Mouse (Mus musculus) intestine, embryonic 15.5 days (tissue): Measurements from ENCODE around the gene Fam19a4. TPM values are rescaled to one million over a fixed set of nuclear protein-coding genes. Genes with fewer than 3 reads are reported as not detected.
"Not testable (repeated sequence)": the region's sequence is repeated elsewhere in the genome, so short reads cannot be mapped to it uniquely, and the experiment has no call there.

ENCODE experiments used
- ATAC-seq: fragments of 200-750 bp; cut with Nextera tagmentation; 2 replicates; pipeline ENCODE4 v1.8.0; 2017; ENCODE audit warnings: moderate TSS enrichment, moderate library complexity
- H3K27ac ChIP-seq: fragments of 300-500 bp; sonication (generic); 2 replicates; pipeline ENCODE4 v1.5.1; 2015; ENCODE audit warnings: mild to moderate bottlenecking, inconsistent platforms
- H3K27me3 ChIP-seq: fragments of 300-500 bp; sonication (generic); replicated peaks from 2 replicates; pipeline ENCODE4 v1.6.1; 2015; ENCODE audit warnings: inconsistent platforms
- H3K36me3 ChIP-seq: fragments of 300-500 bp; sonication (generic); 2 replicates; pipeline ENCODE4 v1.6.1; 2015; ENCODE audit warnings: inconsistent platforms
- H3K4me1 ChIP-seq: fragments of 300-500 bp; sonication (generic); replicated peaks from 2 replicates; pipeline ENCODE4 v1.6.1; 2015; ENCODE audit warnings: inconsistent platforms
- H3K4me2 ChIP-seq: fragments of 300-500 bp; sonication (generic); replicated peaks from 2 replicates; pipeline ENCODE4 v1.6.1; 2015; ENCODE audit warnings: mild to moderate bottlenecking, inconsistent platforms
- H3K4me3 ChIP-seq: fragments of 300-500 bp; sonication (generic); replicated peaks from 2 replicates; pipeline ENCODE4 v1.5.1; 2015; ENCODE audit warnings: inconsistent platforms
- H3K9ac ChIP-seq: fragments of 300-500 bp; sonication (generic); 2 replicates; pipeline ENCODE4 v1.6.1; 2015; ENCODE audit warnings: inconsistent platforms
- H3K9me3 ChIP-seq: fragments of 300-500 bp; sonication (generic); 2 replicates; pipeline ENCODE4 v1.6.1; 2016; ENCODE audit warnings: inconsistent platforms
- WGBS: fragments of 180-500 bp; shearing (Covaris S2); methylation state at CpG from one replicate; pipeline ENCODE4 v1.1.7; 2015; 5-methylcytosine and 5-hydroxymethylcytosine counted together
- polyA plus RNA-seq: library from polyadenylated mRNA; unstranded; fragments of >200 nt; fragmentation: Nextera tagmentation; extraction: Ambion mirVana; gene quantifications from 2 replicates; pipeline ENCODE4 v1.2.1, GENCODE M21; 2015

Fam19a4 gene
- polyA plus RNA-seq, 1 experiment from 2014 or later = 0.09 TPM

DNA sequence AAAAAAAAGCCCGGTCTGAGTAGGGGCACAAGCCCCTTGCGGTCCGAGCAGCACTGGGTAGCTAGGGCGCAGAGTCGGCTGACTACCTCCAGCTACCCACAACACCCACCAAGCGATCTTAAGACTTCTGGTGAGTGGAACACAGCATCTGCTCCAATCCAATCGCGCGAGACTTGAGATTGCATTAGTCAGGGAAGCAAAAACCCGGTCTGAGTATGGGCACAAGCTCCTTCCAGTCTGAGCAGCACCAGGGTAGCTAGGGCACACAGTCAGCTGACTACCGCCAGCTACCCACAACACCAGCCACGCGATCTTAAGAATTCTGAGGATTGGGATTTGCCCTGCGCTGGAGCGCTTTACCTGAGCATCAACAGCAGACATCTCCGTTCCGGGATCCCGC, 183.1 kb downstream of the Fam19a4 start:
- not testable (repeated sequence) for H3K36me3 ChIP-seq, H3K9ac ChIP-seq, ATAC-seq, H3K4me1 ChIP-seq, H3K4me3 ChIP-seq, H3K4me2 ChIP-seq, H3K9me3 ChIP-seq, H3K27ac ChIP-seq, H3K27me3 ChIP-seq
- 92% methylated on average over 18 of the region's 18 CpGs for WGBS

- not testable (repeated sequence) for H3K4me1 ChIP-seq, H3K27me3 ChIP-seq, ATAC-seq, H3K4me2 ChIP-seq, H3K9me3 ChIP-seq, H3K4me3 ChIP-seq, H3K27ac ChIP-seq, H3K36me3 ChIP-seq, H3K9ac ChIP-seq
- WGBS = 93% methylated on average over 13 of the region's 13 CpGs
Observed at GRCm38 (mm10) chr6:96876651-96877050, 183.6 kb downstream of the Fam19a4 start.

- H3K4me1 ChIP-seq = no peaks in the 10 kb centered on the region
- H3K36me3 ChIP-seq = no peaks in the 10 kb centered on the region
- H3K27ac ChIP-seq = no peak overlapping the region
- no peak for ATAC-seq
- no peak overlapping the region for H3K9ac ChIP-seq
- WGBS = 67% methylated on average over 7 of the region's 7 CpGs
- no peaks in the 10 kb centered on the region for H3K27me3 ChIP-seq
- no peak overlapping the region for H3K4me3 ChIP-seq
- H3K9me3 ChIP-seq = no peaks in the 10 kb centered on the region
- no peak overlapping the region for H3K4me2 ChIP-seq
Observed at GRCm38 (mm10) chr6:96853065-96853464, 207.1 kb downstream of the Fam19a4 start.

DNA sequence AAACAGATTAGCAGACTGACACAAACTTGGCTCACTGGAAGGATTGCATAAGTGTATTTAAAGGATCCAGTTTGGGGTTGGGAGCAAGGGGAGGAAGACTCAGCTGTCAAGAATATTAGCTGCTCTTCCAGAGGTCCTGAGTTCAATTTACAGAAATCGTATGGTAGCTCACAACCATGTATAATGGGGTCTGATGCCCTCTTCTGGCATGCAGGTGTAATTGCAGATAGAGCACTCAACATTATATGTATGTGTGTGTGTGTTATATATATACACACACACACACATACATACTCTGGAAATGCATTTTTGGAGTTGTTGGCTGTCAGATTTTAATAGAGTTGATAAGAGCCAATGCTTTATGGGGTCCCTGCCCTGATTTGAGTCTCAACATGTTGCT, 216.3 kb downstream of the Fam19a4 start:
- Histone ChIP-seq H3K9me3 (no peaks in the 10 kb centered on the region), H3K4me3 (no peak overlapping the region), H3K9ac (no peak overlapping the region), H3K27me3 (no peaks in the 10 kb centered on the region), H3K4me1 (no peaks in the 10 kb centered on the region), H3K36me3 (no peaks in the 10 kb centered on the region), H3K4me2 (no peak overlapping the region), H3K27ac (no peak overlapping the region)
- no peak for ATAC-seq
- WGBS = 41% methylated on average over 1 of the region's 1 CpGs

GRCm38 (mm10) chr6:96840634-96841033, 219.6 kb downstream of the Fam19a4 start:
- Histone ChIP-seq H3K36me3 (no peaks in the 10 kb centered on the region), H3K4me2 (no peak overlapping the region), H3K9ac (no peak overlapping the region), H3K27me3 (no peaks in the 10 kb centered on the region), H3K27ac (no peak overlapping the region), H3K9me3 (no peaks in the 10 kb centered on the region), H3K4me3 (no peak overlapping the region), H3K4me1 (no peaks in the 10 kb centered on the region)
- ATAC-seq = no peak
- 66% methylated on average over 3 of the region's 3 CpGs for WGBS

DNA sequence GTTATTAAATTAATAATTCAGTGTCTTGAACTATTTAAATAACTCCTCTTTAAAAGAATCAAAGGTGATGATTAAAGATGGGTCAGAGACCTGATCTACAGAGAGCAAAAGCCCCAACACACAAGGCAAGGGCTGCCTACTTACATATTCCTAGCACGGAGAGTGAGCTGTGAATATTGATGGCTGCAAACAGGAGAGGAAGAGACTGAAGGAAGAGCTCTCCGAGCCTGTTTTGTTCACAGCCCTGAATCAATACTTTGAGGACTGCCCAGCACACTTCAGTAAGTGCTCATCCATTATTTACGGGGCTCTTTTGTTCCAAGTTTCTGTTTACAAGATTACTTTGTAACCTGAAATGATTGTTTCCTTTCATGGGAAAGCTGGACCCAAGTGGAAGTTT, 233.6 kb downstream of the Fam19a4 start:
- Histone ChIP-seq H3K4me1 (no peaks in the 10 kb centered on the region), H3K27ac (no peak overlapping the region), H3K27me3 (no peaks in the 10 kb centered on the region), H3K9me3 (no peaks in the 10 kb centered on the region), H3K4me3 (no peak overlapping the region), H3K9ac (no peak overlapping the region), H3K4me2 (no peak overlapping the region), H3K36me3 (no peaks in the 10 kb centered on the region)
- WGBS = 55% methylated on average over 3 of the region's 3 CpGs
- no peak for ATAC-seq

DNA sequence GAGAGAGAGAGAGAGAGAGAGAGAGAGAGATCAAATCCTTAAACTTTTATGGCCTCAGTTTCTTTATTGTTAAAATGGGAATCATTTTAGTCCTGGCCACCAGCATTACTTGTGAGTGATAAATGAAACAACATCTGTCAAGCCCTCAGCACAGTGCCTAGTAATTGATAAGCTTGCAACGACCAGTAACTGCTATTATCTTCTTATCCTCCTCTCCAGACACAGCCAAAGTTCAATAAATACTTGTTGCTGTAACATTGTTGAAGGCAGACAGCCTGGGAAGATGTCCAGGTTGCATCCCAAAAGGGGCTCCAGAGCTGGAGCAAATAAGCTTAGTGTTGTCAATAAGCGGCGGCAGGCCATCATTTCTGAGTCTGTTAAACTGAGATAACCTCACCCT, 257.2 kb downstream of the Fam19a4 start:
- no peaks in the 10 kb centered on the region for H3K4me1 ChIP-seq
- no peaks in the 10 kb centered on the region for H3K36me3 ChIP-seq
- no peak overlapping the region for H3K4me3 ChIP-seq
- no peak overlapping the region for H3K27ac ChIP-seq
- no peaks in the 10 kb centered on the region for H3K9me3 ChIP-seq
- no peak for ATAC-seq
- no peak overlapping the region for H3K4me2 ChIP-seq
- H3K9ac ChIP-seq = no peak overlapping the region
- H3K27me3 ChIP-seq = no peaks in the 10 kb centered on the region
- WGBS = 51% methylated on average over 3 of the region's 3 CpGs

DNA sequence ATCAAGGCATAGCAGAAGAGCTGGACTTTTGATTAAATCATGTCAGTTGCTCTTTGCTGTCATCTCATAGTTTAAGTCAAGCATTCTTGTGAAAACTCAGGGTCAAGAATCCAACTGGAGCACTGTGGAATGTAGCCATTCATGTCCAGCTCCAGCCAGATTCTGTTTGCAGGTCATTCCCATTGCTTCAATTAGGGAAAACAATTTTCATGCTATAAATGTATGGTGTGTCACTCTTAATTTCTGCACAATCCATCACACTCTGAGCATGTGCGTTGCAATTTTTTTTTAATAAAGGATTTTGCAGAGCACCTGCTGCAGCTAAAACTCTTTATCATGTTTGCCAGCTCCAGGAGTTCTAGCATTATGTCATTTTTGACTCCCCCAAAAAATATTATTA, 261.5 kb downstream of the Fam19a4 start:
- Histone ChIP-seq H3K36me3 (no peaks in the 10 kb centered on the region), H3K9ac (no peak overlapping the region), H3K27me3 (no peaks in the 10 kb centered on the region), H3K4me1 (no peaks in the 10 kb centered on the region), H3K27ac (no peak overlapping the region), H3K4me2 (no peak overlapping the region), H3K4me3 (no peak overlapping the region), H3K9me3 (no peaks in the 10 kb centered on the region)
- 83% methylated on average over 1 of the region's 1 CpGs for WGBS
- no peak for ATAC-seq

GRCm38 (mm10) chr6:96797451-96797850, 262.8 kb downstream of the Fam19a4 start:
- Histone ChIP-seq H3K27ac (no peak overlapping the region), H3K36me3 (no peaks in the 10 kb centered on the region), H3K9ac (no peak overlapping the region), H3K9me3 (no peaks in the 10 kb centered on the region), H3K4me3 (no peak overlapping the region), H3K4me2 (no peak overlapping the region), H3K27me3 (no peaks in the 10 kb centered on the region), H3K4me1 (no peaks in the 10 kb centered on the region)
- no peak for ATAC-seq
- 65% methylated on average over 4 of the region's 4 CpGs for WGBS

Other genes starting within 250 kb of the Fam19a4 start
- gene Eogt, start 88.8 kb upstream of the Fam19a4 start, polyA plus RNA-seq = 8.0 and 9.5 TPM in 2 replicates
- gene Tmf1, start 118.7 kb upstream of the Fam19a4 start, polyA plus RNA-seq = 30.9 and 37.6 TPM in 2 replicates
- gene Uba3, start 145.2 kb upstream of the Fam19a4 start, polyA plus RNA-seq = 57.7 and 64.3 TPM in 2 replicates
- gene Arl6ip5, start 150.3 kb upstream of the Fam19a4 start, polyA plus RNA-seq = 66.4 and 69.9 TPM in 2 replicates
- 0.16 TPM in 1 of 2 replicates, not detected in the other for gene Lmod3, start 192.3 kb upstream of the Fam19a4 start, polyA plus RNA-seq